Mouse (Mus musculus): ENCODE measurements at regions not wholly inside any gene's neighbourhood (a gene's known extent, or its start where the extent isn't known, plus 50 kb on each side); places are given as distances from the start of the nearest gene placed in this dataset.

GRCm38 (mm10) chr5:120251697-120252401, 135.6 kb downstream of the Rbm19 start:
- no peaks in the 10 kb centered on the region for H3K4me1 ChIP-seq (replicated peaks; ENCODE audit: control insufficient read depth, insufficient read depth, low read length)
- H3K27me3 ChIP-seq (replicated peaks; ENCODE audit: control insufficient read depth, insufficient read depth, low read length), result peaks cover 25% of the 10 kb centered on the region
- WGBS, result 13% methylated on average over 22 of the region's 22 CpGs
- DNase-seq (ENCODE audit: low spot score) (no peak), ATAC-seq (replicated peaks; ENCODE audit: low FRiP score, low TSS enrichment, low read depth) (no peak)
- H3K9me3 ChIP-seq (ENCODE audit: control insufficient read depth, low read length), result no peaks in the 10 kb centered on the region
- H3K4me2 ChIP-seq (ENCODE audit: low read length), result peak overlapping the region; percentile 42
- no peak overlapping the region for H3K27ac ChIP-seq (ENCODE audit: low read depth)
- no peaks in the 10 kb centered on the region for H3K36me3 ChIP-seq (ENCODE audit: control insufficient read depth, insufficient read depth, low read length)
- no peak overlapping the region for H3K9ac ChIP-seq (ENCODE audit: low read length)
- H3K4me3 ChIP-seq (ENCODE audit: low read depth, low read length), result no peak overlapping the region

GRCm38 (mm10) chr5:120252551-120252950, 136.3 kb downstream of the Rbm19 start:
- Histone ChIP-seq H3K4me1 (replicated peaks; ENCODE audit: control insufficient read depth, insufficient read depth, low read length) (no peaks in the 10 kb centered on the region), H3K36me3 (ENCODE audit: control insufficient read depth, insufficient read depth, low read length) (no peaks in the 10 kb centered on the region), H3K4me2 (ENCODE audit: low read length) (peak overlapping the region; percentile 42), H3K27ac (ENCODE audit: low read depth) (no peak overlapping the region), H3K27me3 (replicated peaks; ENCODE audit: control insufficient read depth, insufficient read depth, low read length) (peaks cover 25% of the 10 kb centered on the region), H3K9ac (ENCODE audit: low read length) (no peak overlapping the region), H3K9me3 (ENCODE audit: control insufficient read depth, low read length) (no peaks in the 10 kb centered on the region), H3K4me3 (ENCODE audit: low read depth, low read length) (no peak overlapping the region)
- DNase-seq (ENCODE audit: low spot score), result no peak
- WGBS, result 12% methylated on average over 8 of the region's 8 CpGs
- ATAC-seq (replicated peaks; ENCODE audit: low FRiP score, low TSS enrichment, low read depth), result no peak

- H3K9me3 ChIP-seq (ENCODE audit: control insufficient read depth, low read length), result no peaks in the 10 kb centered on the region
- no peak for DNase-seq (ENCODE audit: low spot score)
- no peak overlapping the region for H3K27ac ChIP-seq (ENCODE audit: low read depth)
- 56% methylated on average over 14 of the region's 14 CpGs for WGBS
- no peak overlapping the region for H3K4me2 ChIP-seq (ENCODE audit: low read length)
- ATAC-seq (replicated peaks; ENCODE audit: low FRiP score, low TSS enrichment, low read depth), result no peak
- H3K36me3 ChIP-seq (ENCODE audit: control insufficient read depth, insufficient read depth, low read length), result no peaks in the 10 kb centered on the region
- H3K4me1 ChIP-seq (replicated peaks; ENCODE audit: control insufficient read depth, insufficient read depth, low read length), result no peaks in the 10 kb centered on the region
- H3K9ac ChIP-seq (ENCODE audit: low read length), result no peak overlapping the region
- no peak overlapping the region for H3K4me3 ChIP-seq (ENCODE audit: low read depth, low read length)
- peaks cover 22% of the 10 kb centered on the region for H3K27me3 ChIP-seq (replicated peaks; ENCODE audit: control insufficient read depth, insufficient read depth, low read length)
Measured at GRCm38 (mm10) chr5:120262715-120263273, 146.5 kb downstream of the Rbm19 start.

GRCm38 (mm10) chr5:120269416-120269860, 153.2 kb downstream of the Rbm19 start:
- Histone ChIP-seq H3K4me3 (ENCODE audit: low read depth, low read length) (no peak overlapping the region), H3K4me1 (replicated peaks; ENCODE audit: control insufficient read depth, insufficient read depth, low read length) (no peaks in the 10 kb centered on the region), H3K9me3 (ENCODE audit: control insufficient read depth, low read length) (no peaks in the 10 kb centered on the region), H3K27me3 (replicated peaks; ENCODE audit: control insufficient read depth, insufficient read depth, low read length) (peaks cover 12% of the 10 kb centered on the region; the same call in 1 of the 2 replicates), H3K9ac (ENCODE audit: low read length) (no peak overlapping the region), H3K4me2 (ENCODE audit: low read length) (peak overlapping the region; percentile 36), H3K36me3 (ENCODE audit: control insufficient read depth, insufficient read depth, low read length) (no peaks in the 10 kb centered on the region), H3K27ac (ENCODE audit: low read depth) (no peak overlapping the region)
- ATAC-seq (replicated peaks; ENCODE audit: low FRiP score, low TSS enrichment, low read depth) (no peak), DNase-seq (ENCODE audit: low spot score) (no peak)
- 10% methylated on average over 22 of the region's 22 CpGs for WGBS

- Histone ChIP-seq H3K27me3 (replicated peaks; ENCODE audit: control insufficient read depth, insufficient read depth, low read length) (0 out of 2 replicates have a peak, but pooled peaks cover 12% of the 10 kb centered on the region), H3K36me3 (ENCODE audit: control insufficient read depth, insufficient read depth, low read length) (no peaks in the 10 kb centered on the region), H3K4me3 (ENCODE audit: low read depth, low read length) (no peak overlapping the region), H3K9me3 (ENCODE audit: control insufficient read depth, low read length) (no peaks in the 10 kb centered on the region), H3K4me1 (replicated peaks; ENCODE audit: control insufficient read depth, insufficient read depth, low read length) (no peaks in the 10 kb centered on the region), H3K9ac (ENCODE audit: low read length) (no peak overlapping the region), H3K4me2 (ENCODE audit: low read length) (no peak overlapping the region), H3K27ac (ENCODE audit: low read depth) (no peak overlapping the region)
- DNase-seq (ENCODE audit: low spot score), result no peak
- WGBS, result 55% methylated on average over 14 of the region's 14 CpGs
- no peak for ATAC-seq (replicated peaks; ENCODE audit: low FRiP score, low TSS enrichment, low read depth)
Measured at GRCm38 (mm10) chr5:120270887-120271616, 154.8 kb downstream of the Rbm19 start.

- DNase-seq (ENCODE audit: low spot score), result no peak
- ATAC-seq (replicated peaks; ENCODE audit: low FRiP score, low TSS enrichment, low read depth), result no peak
- H3K27me3 ChIP-seq (replicated peaks; ENCODE audit: control insufficient read depth, insufficient read depth, low read length), result peaks cover 28% of the 10 kb centered on the region
- no peak overlapping the region for H3K4me2 ChIP-seq (ENCODE audit: low read length)
- no peak overlapping the region for H3K27ac ChIP-seq (ENCODE audit: low read depth)
- H3K4me3 ChIP-seq (ENCODE audit: low read depth, low read length), result no peak overlapping the region
- H3K9me3 ChIP-seq (ENCODE audit: control insufficient read depth, low read length), result no peaks in the 10 kb centered on the region
- WGBS, result 79% methylated on average over 9 of the region's 9 CpGs
- no peak overlapping the region for H3K9ac ChIP-seq (ENCODE audit: low read length)
- H3K36me3 ChIP-seq (ENCODE audit: control insufficient read depth, insufficient read depth, low read length), result no peaks in the 10 kb centered on the region
- peaks cover 9% of the 10 kb centered on the region; the same call in 1 of the 2 replicates for H3K4me1 ChIP-seq (replicated peaks; ENCODE audit: control insufficient read depth, insufficient read depth, low read length)
Measured at GRCm38 (mm10) chr5:120276229-120276628, 155.3 kb upstream of the Lhx5 start.

- H3K4me2 ChIP-seq (ENCODE audit: low read length), result peak overlapping the region; percentile 14; the same call in 1 of the 2 replicates
- no peaks in the 10 kb centered on the region for H3K36me3 ChIP-seq (ENCODE audit: control insufficient read depth, insufficient read depth, low read length)
- WGBS, result under 1% methylated on average over 13 of the region's 13 CpGs
- no peak for ATAC-seq (replicated peaks; ENCODE audit: low FRiP score, low TSS enrichment, low read depth)
- no peaks in the 10 kb centered on the region for H3K9me3 ChIP-seq (ENCODE audit: control insufficient read depth, low read length)
- no peak for DNase-seq (ENCODE audit: low spot score)
- no peak overlapping the region for H3K27ac ChIP-seq (ENCODE audit: low read depth)
- H3K4me1 ChIP-seq (replicated peaks; ENCODE audit: control insufficient read depth, insufficient read depth, low read length), result peaks cover 13% of the 10 kb centered on the region; the same call in 1 of the 2 replicates
- no peak overlapping the region for H3K4me3 ChIP-seq (ENCODE audit: low read depth, low read length)
- peaks cover 54% of the 10 kb centered on the region for H3K27me3 ChIP-seq (replicated peaks; ENCODE audit: control insufficient read depth, insufficient read depth, low read length)
- H3K9ac ChIP-seq (ENCODE audit: low read length), result no peak overlapping the region
Measured at GRCm38 (mm10) chr5:120280321-120280720, 151.2 kb upstream of the Lhx5 start.

GRCm38 (mm10) chr5:120280991-120281602, 150.4 kb upstream of the Lhx5 start:
- no peak overlapping the region for H3K4me3 ChIP-seq (ENCODE audit: low read depth, low read length)
- no peaks in the 10 kb centered on the region for H3K36me3 ChIP-seq (ENCODE audit: control insufficient read depth, insufficient read depth, low read length)
- no peaks in the 10 kb centered on the region for H3K9me3 ChIP-seq (ENCODE audit: control insufficient read depth, low read length)
- no peak overlapping the region for H3K27ac ChIP-seq (ENCODE audit: low read depth)
- WGBS, result 7% methylated on average over 22 of the region's 22 CpGs
- H3K4me1 ChIP-seq (replicated peaks; ENCODE audit: control insufficient read depth, insufficient read depth, low read length), result peaks cover 13% of the 10 kb centered on the region; the same call in 1 of the 2 replicates
- ATAC-seq (replicated peaks; ENCODE audit: low FRiP score, low TSS enrichment, low read depth), result no peak
- no peak overlapping the region for H3K9ac ChIP-seq (ENCODE audit: low read length)
- DNase-seq (ENCODE audit: low spot score), result no peak
- peaks cover 56% of the 10 kb centered on the region for H3K27me3 ChIP-seq (replicated peaks; ENCODE audit: control insufficient read depth, insufficient read depth, low read length)
- H3K4me2 ChIP-seq (ENCODE audit: low read length), result no peak overlapping the region

All from intestine, embryonic 14.5 days (tissue).